Mouse (Mus musculus) liver, embryonic 11.5 days (tissue): ENCODE results near the gene Ifit3b. TPM values are rescaled to one million over a fixed set of nuclear protein-coding genes. Genes with fewer than 3 reads are reported as not detected.
"Not testable (repeated sequence)": the region's sequence is repeated elsewhere in the genome, so short reads cannot be mapped to it uniquely, and the experiment has no call there.

Experiments used
- ATAC-seq: fragments of 200-750 bp; cut with Nextera tagmentation; replicated peaks from 2 replicates; pipeline ENCODE4 v1.8.0; 2017; ENCODE audit warnings: moderate number of reproducible peaks, mild to moderate bottlenecking, moderate TSS enrichment, moderate library complexity; ENCODE audit not compliant: low FRiP score
- DNase-seq: peaks from one replicate; pipeline ENCODE4 v3.0.0-alpha.2; 2017; ENCODE audit warnings: low spot score
- H3K27ac ChIP-seq: fragments of 300-500 bp; sonication (generic); 2 replicates; pipeline ENCODE4 v1.5.1; 2014; ENCODE audit warnings: mild to moderate bottlenecking, low read depth, low read length, control low read depth
- H3K27me3 ChIP-seq: fragments of 300-500 bp; sonication (generic); replicated peaks from 2 replicates; pipeline ENCODE4 v1.6.1; 2014; ENCODE audit warnings: low read length, mixed read lengths; ENCODE audit not compliant: control insufficient read depth, insufficient read depth
- H3K36me3 ChIP-seq: fragments of 300-500 bp; sonication (generic); 2 replicates; pipeline ENCODE4 v1.6.1; 2014; ENCODE audit warnings: mild to moderate bottlenecking, low read length, moderate library complexity, mixed read lengths; ENCODE audit not compliant: control insufficient read depth, insufficient read depth
- H3K4me1 ChIP-seq: fragments of 300-500 bp; sonication (generic); replicated peaks from 2 replicates; pipeline ENCODE4 v1.6.1; 2014; ENCODE audit warnings: low read length, mixed read lengths; ENCODE audit not compliant: control insufficient read depth, insufficient read depth
- H3K4me2 ChIP-seq: fragments of 300-500 bp; sonication (generic); 2 replicates; pipeline ENCODE4 v1.6.1; 2014; ENCODE audit warnings: mild to moderate bottlenecking, control low read depth, moderate library complexity
- H3K4me3 ChIP-seq: fragments of 300-500 bp; sonication (generic); 2 replicates; pipeline ENCODE4 v1.5.1; 2014; ENCODE audit warnings: low read depth, low read length, control low read depth
- H3K9ac ChIP-seq: fragments of 300-500 bp; sonication (generic); 2 replicates; pipeline ENCODE4 v1.6.1; 2014; ENCODE audit warnings: low read depth, low read length, control low read depth
- H3K9me3 ChIP-seq: fragments of 300-500 bp; sonication (generic); 2 replicates; pipeline ENCODE4 v1.6.1; 2016; ENCODE audit warnings: low read length, inconsistent platforms, mixed read lengths; ENCODE audit not compliant: control insufficient read depth
- WGBS: fragments of 180-500 bp; shearing (Covaris S2); extraction: QIAGEN DNeasy Blood & Tissue Kit; methylation state at CpG from one replicate; pipeline ENCODE4 v1.1.7; 2014; 5-methylcytosine and 5-hydroxymethylcytosine counted together
- polyA plus RNA-seq: library from polyadenylated mRNA; unstranded; fragments of >200 nt; fragmentation: Nextera tagmentation; extraction: Ambion mirVana; gene quantifications from 2 replicates; pipeline ENCODE4 v1.2.1, GENCODE M21; 2014

Gene Ifit3b
- polyA plus RNA-seq, 1 experiment from 2014 or later, result not detected

- H3K9ac ChIP-seq, H3K9me3 ChIP-seq, H3K4me1 ChIP-seq, ATAC-seq, H3K27me3 ChIP-seq, H3K4me3 ChIP-seq, H3K36me3 ChIP-seq, DNase-seq, H3K4me2 ChIP-seq, H3K27ac ChIP-seq: not testable (repeated sequence)
- WGBS, result 85% methylated on average over 2 of the region's 2 CpGs
Measured at GRCm38 (mm10) chr19:34582696-34583095, 25.1 kb upstream of the Ifit3b start.

- not testable (repeated sequence) for H3K4me2 ChIP-seq, ATAC-seq
- 34% methylated on average over 2 of the region's 2 CpGs for WGBS
Measured at GRCm38 (mm10) chr19:34583126-34583766, 24.5 kb upstream of the Ifit3b start, which contains the start of gene Ifit3. Ifit3 (plus strand) TSS chr19:34583531.

GRCm38 (mm10) chr19:34585740-34586458 lies 21.9 kb upstream of the Ifit3b start:
- 71% methylated on average over 5 of the region's 5 CpGs for WGBS
- not testable (repeated sequence) for H3K9me3 ChIP-seq, H3K27ac ChIP-seq, H3K27me3 ChIP-seq, H3K4me2 ChIP-seq, H3K9ac ChIP-seq, H3K4me3 ChIP-seq, H3K36me3 ChIP-seq, DNase-seq, H3K4me1 ChIP-seq, ATAC-seq

More at GRCm38 (mm10) chr19:34583126-34583766, 24.5 kb upstream of the Ifit3b start, which contains the start of gene Ifit3:
- not testable (repeated sequence) for H3K9me3 ChIP-seq, H3K27ac ChIP-seq, H3K9ac ChIP-seq, DNase-seq, H3K4me3 ChIP-seq, H3K4me1 ChIP-seq, H3K27me3 ChIP-seq, H3K36me3 ChIP-seq

GRCm38 (mm10) chr19:34587898-34588692 lies 19.7 kb upstream of the Ifit3b start:
- 67% methylated on average over 6 of the region's 12 CpGs for WGBS
- H3K27me3 ChIP-seq, H3K4me2 ChIP-seq, H3K4me3 ChIP-seq, H3K9me3 ChIP-seq, H3K9ac ChIP-seq, ATAC-seq, DNase-seq, H3K27ac ChIP-seq, H3K4me1 ChIP-seq, H3K36me3 ChIP-seq: not testable (repeated sequence)

DNA sequence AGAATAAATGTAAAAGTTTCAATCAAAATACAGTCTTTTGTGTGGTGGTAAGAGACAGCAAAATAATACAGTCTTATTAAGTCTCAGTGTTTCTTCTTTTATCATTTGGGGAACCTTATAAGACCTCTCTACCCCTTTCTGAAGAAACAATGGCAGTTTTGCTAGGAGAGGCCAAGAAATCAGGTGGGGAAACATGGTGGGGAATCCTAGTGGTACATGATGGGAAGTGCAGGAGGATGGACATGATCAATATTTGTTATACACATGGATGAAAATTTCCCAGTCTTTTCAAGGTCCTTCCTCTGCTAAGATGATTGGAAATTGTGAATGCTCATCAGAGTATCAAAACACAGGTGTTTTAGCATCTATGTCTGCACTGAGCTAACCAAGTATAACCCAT lies 18.8 kb upstream of the Ifit3b start:
- ATAC-seq, result no peak
- no peak overlapping the region for H3K4me3 ChIP-seq

DNA sequence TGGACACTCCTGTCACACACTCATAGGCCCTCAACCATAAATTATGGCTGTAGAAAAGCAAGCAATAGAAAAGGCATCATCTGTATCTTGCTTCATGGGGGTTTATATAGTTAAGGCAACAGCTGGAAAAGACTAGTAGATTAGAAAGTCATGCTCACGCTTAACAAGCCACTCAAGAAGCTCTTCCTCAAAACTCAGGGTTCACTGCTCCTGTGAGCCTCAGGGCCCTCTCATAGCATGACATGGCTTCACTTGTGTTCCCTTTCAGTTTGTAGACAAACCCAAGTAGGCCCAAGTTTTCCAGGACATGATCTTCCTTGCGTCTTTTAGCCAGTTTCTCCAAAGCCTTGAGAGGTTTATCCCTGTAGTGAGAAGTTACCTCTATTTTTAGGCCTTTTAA lies 14.3 kb upstream of the Ifit3b start:
- no peak overlapping the region for H3K27ac ChIP-seq
- H3K36me3 ChIP-seq, result no peaks in the 10 kb centered on the region
- ATAC-seq, result no peak
- H3K4me1 ChIP-seq, result no peaks in the 10 kb centered on the region
- no peak overlapping the region for H3K4me2 ChIP-seq
- H3K4me3 ChIP-seq, result no peak overlapping the region
- no peaks in the 10 kb centered on the region for H3K9me3 ChIP-seq
- DNase-seq, result no peak
- H3K9ac ChIP-seq, result no peak overlapping the region
- no peaks in the 10 kb centered on the region for H3K27me3 ChIP-seq
- 82% methylated on average over 2 of the region's 2 CpGs for WGBS

More for the DNA sequence above, 18.8 kb upstream of the Ifit3b start:
- Histone ChIP-seq H3K27me3 (no peaks in the 10 kb centered on the region), H3K4me1 (no peaks in the 10 kb centered on the region), H3K36me3 (no peaks in the 10 kb centered on the region), H3K27ac (no peak overlapping the region), H3K9ac (no peak overlapping the region), H3K4me2 (no peak overlapping the region), H3K9me3 (no peaks in the 10 kb centered on the region)
- no peak for DNase-seq

DNA sequence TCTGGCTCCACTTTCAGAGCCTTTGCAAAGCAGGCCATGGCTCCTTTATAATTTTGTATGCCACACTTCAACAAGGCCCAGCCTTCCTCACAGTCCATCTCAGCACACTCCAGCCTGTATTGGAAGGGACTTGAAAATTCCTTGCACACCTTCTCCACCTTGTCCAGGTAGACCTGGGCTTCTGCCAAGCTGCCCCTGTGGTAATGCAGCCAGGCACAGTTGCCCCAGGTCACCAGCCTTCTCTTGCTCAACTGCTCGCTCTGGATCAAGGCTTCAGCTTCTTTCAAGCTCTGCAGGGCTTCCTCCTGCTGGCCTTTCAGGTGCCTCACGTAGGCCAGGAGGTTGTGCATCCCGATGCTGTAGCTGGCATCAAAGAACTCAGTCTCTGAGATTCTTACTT lies 13.2 kb upstream of the Ifit3b start:
- not testable (repeated sequence) for H3K9me3 ChIP-seq, H3K9ac ChIP-seq, DNase-seq, H3K36me3 ChIP-seq, H3K4me2 ChIP-seq, H3K27ac ChIP-seq, H3K27me3 ChIP-seq, ATAC-seq, H3K4me1 ChIP-seq, H3K4me3 ChIP-seq
- 69% methylated on average over 3 of the region's 3 CpGs for WGBS

- Histone ChIP-seq H3K4me1 (no peaks in the 10 kb centered on the region), H3K27me3 (no peaks in the 10 kb centered on the region), H3K27ac (no peak overlapping the region), H3K36me3 (no peaks in the 10 kb centered on the region), H3K4me3 (no peak overlapping the region), H3K4me2 (no peak overlapping the region), H3K9ac (no peak overlapping the region), H3K9me3 (no peaks in the 10 kb centered on the region)
- DNase-seq (no peak), ATAC-seq (no peak)
Measured at GRCm38 (mm10) chr19:34596811-34597210, 11.0 kb upstream of the Ifit3b start.
